Mouse (Mus musculus) kidney, adult 2 months (tissue): ENCODE measurements at regions not wholly inside any gene's neighbourhood (a gene's known extent, or its start where the extent isn't known, plus 50 kb on each side); places are given as distances from the start of the nearest gene placed in this dataset.

Source experiments
- CTCF ChIP-seq: fragments of 200-500 bp; conservative IDR thresholded peaks from 2 replicates; pipeline ENCODE4 v1.5.1; 2011; ENCODE audit warnings: low read depth, mild to moderate bottlenecking, control low read depth, low read length, moderate library complexity, mixed read lengths; ENCODE audit not compliant: insufficient read depth, insufficient read length
- POLR2A ChIP-seq: fragments of 200-500 bp; IDR thresholded peaks from one replicate; pipeline ENCODE4 v1.6.1; 2011; ENCODE audit warnings: low read depth, low read length, control low read depth

GRCm38 (mm10) chr13:111986681-111987080 is 177.9 kb upstream of the Map3k1 start:
- TF ChIP-seq POLR2A: no peak
- TF ChIP-seq CTCF: no peak
